Mouse (Mus musculus) embryo, embryonic 11.5 days (tissue): ENCODE data around the gene Ptgis.
"Not testable (repeated sequence)": the region's sequence is repeated elsewhere in the genome, so short reads cannot be mapped to it uniquely, and the experiment has no call there.

Source experiments
- DNase-seq: peaks from one replicate; pipeline ENCODE4 v3.0.0-alpha.2; 2012; ENCODE audit warnings: low read depth, low spot score

Ptgis gene

DNA sequence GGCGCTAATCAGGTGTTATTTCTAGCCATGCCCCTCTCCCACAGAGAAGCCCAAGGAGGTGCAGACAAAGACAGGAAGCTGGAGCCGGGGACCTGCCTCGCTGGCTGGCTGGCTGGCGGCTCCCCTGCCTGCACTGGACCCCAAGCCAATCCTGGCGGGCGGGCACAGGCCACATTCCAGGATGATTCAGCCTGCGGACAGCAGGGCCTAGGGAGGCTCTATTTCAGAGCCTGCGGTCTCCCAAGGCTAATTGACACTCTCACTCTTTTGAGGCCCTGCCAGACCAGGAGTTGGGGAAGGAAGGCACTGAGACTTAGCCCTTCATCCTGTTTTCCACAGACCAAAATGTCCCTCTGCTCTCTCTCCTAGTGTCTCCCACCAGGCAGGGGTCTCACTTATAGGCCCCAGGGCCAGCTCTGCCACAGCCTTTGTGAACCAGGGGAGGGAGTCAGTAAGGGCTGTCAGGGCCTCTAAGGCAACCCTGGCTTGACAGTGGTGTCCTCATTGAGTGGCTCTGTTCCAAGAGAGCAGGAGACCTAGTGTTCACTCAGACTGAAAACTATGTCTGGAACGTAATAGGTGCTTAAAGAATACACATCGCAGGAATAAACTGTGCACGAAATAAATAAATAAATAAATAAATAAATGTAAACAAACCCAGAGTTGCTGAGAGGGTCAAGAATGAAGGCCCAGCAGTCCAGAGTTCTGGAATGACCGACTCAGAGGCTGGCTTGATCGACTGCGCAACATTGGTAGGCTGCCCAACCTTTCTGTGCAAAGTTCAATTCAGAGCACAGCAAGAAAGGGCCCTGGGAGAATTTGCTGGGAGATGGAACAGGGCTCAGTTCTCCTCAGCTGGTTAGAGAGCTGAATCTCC lies 8.0 kb downstream of the Ptgis start:
- DNase-seq: no peak

DNA sequence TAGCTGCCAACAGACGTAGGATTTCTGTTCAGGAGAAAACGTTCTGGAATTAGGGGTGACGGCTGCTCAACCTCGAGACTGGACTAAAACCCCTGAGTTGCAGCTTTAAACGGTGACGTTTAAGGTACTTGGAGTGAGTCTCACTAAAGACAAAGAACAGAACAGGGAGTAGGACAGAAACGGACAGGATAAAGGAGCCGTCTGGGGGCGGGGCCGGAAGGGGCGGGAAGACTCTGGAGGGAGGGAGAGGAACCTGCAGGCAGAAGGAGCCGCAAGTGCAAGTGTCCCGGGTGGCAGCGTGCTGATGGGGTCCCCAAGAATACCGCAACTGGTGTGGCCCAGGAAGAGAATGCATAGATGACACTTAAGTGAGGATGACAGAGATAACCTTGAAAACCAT lies 9.8 kb downstream of the Ptgis start:
- no peak for DNase-seq

DNA sequence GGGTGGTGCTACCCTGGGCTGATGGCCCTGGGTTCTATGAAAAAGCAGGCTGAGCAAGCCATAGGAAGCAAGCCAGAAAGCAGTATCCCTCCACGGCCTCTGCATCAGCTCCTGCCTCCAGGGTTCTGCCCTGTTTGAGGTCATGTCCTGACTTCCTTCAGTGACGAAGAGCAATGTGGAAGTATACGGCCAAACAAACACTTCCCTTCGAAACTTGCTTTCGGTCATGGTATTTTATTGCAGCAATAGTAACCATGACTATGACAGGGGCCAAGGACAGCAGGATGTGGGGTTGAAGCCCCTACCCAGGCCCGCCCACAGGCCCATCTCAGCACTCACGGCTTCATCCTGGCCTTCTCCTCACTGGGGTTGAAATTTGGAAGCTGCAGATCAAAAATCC lies 15.5 kb downstream of the Ptgis start:
- DNase-seq: no peak

DNA sequence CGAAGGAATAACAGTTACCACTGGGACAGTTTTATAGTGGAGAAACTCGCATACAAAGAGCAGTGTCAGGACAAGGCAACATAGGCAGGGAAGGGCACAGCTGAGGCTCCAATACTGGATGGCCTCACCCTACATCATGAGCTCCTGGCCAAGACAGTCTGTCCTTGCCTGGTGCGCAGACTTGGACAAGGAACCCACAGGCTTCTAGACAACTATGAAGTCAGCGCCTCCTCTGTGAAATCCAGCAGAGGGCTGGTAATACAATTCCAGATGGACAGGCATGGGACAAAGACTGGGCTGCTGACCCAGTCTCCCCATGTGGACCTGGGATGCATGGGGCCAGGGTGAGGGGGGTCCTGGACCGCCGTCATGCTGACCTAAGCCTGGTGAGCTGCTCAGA lies 16.2 kb downstream of the Ptgis start:
- DNase-seq: no peak

DNA sequence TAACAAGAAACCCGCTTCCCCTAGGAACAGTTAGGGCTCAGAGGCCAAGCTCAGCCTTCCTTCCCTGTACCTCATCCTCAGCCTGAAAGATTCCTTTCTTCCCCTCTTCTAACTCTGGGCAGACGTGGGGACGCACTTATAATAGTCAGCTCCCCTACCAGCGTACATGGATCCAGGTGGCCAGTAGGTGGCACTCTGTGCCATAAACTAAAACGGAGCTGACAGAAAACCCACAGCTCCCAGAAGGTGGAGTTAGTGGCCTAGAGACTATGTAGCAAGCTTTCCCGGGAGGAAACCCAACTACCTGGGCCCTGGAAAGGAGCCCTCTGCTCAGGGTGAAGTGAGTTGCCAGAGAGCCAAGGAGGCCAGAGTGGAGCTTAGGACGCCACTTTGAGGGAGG lies 18.3 kb downstream of the Ptgis start:
- DNase-seq: peak; percentile 73

DNA sequence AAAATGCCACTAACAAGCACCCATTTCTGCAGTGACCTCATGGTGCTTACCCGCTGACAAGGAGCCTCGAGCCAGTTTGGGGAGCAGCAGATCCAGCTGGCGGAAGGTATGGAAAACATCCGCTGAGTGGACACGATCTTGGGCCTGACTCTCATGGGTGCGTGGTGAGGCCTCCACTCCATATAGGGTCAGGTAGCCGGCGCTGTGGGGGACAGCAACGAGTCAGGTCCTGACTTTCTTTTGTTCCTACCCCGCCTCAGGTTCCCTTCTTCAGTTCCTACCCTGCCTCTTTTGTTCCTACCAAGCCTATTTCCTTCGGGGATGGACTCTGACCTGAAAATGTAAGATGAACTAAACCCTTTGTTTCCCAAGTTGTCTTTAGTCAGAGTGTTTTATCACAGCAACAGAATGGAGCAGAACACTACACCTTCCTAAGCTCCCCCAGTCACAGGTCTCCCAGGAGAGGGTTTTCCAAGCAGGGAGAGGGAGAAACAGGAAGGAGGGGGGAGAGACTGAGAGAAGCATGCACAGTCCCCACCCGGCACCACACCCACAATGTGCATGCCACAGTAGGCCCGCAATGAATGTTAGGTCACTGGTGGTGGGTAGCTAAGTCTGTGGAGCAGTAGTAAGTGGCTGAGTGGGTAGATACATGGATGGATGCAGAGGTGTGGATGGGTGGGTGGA lies 19.1 kb downstream of the Ptgis start:
- DNase-seq: no peak

DNA sequence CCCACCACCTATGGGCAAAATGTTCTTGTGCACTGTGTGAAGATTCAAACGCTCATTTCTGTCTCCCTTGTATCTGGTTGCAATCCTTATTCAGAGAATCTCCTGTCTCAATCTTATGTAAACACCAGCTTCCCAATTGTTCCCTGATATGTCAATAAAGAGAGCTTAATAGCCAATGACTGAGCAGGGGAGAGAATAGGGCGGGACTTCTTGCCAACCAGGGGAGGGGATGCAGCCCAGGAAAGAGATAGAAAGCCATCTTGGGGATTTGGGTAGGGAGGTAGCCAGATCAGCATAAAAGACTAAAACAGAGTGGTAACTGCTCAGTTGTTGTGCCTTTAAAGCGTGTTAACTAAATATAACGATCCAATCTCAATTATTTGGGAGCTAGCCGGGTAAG lies 19.7 kb downstream of the Ptgis start:
- no peak for DNase-seq

DNA sequence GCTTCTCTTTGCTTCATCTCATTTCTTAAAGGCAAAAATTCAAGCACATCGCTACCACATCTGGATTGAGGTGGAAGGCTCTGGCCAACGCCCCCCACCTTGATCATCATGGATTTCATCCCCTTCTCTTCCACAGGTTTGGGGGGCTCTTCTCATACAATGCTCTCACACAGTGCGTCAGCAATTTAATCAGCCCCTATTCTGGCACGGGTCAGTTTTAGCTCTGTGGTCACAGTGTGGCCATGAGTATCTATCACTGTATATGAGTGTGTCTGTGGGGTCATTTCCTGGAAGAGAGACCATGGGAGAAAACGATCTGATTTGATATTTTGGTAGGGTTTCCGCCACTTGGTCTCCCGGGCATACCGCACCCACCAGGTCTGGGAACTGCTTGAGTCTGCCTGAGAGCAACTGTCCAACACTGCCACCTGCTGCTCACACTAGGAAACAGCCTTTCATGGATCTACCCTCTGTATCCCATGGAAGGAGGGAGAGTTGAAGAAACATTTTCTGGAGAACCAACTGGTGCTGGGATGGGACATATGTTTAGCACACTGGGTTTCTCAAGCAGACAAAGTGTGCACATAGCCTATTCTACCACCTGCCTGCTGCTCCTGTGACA lies 21.1 kb downstream of the Ptgis start:
- peak; percentile 73 for DNase-seq

DNA sequence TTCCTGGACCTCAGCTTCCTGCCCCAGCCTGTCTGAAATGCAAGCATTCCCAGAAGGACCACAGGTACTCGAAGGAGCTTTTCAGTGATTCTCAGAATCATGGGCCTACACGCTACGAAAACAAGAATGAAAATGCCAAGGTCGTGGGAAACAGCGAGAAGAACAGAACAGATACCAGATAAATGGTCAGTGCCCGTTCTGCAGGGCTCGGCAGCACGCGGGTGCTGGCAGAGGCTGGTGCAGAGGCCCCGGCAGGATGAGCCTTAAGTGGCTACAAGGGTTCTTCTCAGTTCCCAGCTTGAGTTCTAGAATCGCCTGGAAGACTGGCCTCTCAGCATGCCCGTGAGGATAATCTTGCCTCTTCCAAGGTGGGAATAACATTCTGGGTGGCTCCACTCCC lies 26.7 kb downstream of the Ptgis start:
- no peak for DNase-seq

DNA sequence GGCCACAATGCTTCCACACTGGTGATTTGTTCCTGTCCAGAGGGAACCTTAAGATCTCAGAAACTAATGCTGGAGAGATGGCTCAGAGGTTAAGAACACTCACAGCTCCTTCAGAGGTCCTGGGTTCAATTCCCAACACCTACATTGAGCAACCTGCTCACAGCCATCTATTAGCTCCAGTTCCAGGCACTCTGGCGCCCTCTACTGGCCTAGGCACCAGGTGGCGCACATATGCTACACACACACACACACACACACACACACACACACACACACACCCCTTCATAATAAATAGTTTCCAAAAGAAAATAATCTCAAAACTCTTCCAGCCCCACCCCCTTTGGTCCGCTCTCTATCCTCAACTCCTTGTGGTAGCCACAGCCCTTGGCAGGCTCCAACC lies 27.3 kb downstream of the Ptgis start:
- no peak for DNase-seq

DNA sequence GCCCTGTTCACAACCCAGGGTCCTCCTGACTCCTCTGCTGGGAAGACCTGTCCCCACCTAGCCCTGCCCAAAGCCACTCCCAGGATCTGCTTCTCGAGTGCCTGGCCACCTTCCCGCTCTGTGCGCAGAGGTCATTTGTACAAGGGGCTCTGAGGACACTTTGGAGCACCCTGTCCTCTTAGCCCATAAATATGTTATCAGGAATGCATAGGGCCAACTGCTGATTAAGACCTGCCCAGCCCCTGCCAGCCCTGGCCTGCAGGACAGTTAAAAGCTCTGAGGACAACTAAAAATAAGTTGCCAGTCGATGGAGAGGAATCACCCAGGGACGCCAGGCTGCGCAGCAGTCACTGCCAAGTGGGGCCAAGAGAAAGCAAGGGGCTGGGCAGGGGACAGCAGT lies 27.9 kb downstream of the Ptgis start:
- DNase-seq: no peak

DNA sequence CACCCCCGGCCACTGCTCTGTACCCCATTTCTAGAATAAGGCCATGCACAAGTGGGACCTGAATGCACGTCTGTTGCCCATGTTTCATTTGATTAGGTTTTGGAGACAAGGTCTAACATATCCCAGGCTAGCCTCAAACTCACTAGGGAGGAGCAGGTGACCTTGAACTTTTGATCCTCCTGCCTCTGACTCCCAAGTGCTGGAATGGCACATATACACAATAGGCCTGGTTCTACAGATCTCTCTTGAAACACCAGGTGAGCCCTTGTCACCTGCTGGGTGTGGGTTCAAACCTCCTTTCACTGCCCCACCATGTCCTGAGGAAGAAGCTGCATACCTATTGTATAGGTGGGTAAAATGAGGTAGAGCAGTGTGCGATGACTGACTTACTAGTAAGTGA lies 28.3 kb downstream of the Ptgis start:
- no peak for DNase-seq

DNA sequence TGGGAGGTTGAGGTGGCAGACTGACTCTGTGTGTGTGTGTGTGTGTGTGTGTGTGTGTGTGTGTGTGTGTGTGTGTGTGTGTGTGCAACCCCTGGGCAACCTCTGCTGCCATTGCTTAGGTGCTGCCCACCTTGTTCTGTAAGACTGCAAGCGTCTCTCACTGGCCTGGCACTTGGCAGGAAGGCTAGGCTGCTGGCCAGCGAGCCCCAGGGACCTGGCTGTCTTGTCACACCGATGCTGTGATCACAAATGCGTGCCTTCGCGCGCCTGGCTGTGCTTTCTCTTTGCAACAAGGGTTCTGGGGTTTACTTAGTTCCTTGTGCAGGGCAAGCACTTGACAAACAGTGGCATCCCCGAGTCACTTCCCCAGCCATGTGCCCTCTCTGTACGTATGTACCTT lies 30.5 kb downstream of the Ptgis start:
- DNase-seq: no peak

DNA sequence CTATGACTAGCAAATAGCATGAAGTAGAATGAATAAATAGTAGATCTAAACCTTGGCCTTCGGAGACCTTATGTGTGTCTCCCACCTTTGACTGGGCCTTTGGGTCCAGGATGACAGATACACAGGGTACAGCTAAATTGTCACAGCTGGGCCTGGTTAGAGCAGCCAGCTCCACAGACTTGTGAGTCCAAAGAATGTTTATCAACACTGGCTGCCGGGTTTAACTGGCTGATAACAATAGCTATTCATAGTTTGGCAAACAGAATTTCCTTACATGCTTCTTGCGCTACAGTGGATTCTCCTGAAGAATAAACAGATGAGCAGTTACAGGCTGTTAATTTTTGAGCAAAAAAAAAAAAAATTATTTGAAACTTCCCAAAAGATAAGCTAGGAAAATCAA lies 31.4 kb downstream of the Ptgis start:
- DNase-seq: no peak

DNA sequence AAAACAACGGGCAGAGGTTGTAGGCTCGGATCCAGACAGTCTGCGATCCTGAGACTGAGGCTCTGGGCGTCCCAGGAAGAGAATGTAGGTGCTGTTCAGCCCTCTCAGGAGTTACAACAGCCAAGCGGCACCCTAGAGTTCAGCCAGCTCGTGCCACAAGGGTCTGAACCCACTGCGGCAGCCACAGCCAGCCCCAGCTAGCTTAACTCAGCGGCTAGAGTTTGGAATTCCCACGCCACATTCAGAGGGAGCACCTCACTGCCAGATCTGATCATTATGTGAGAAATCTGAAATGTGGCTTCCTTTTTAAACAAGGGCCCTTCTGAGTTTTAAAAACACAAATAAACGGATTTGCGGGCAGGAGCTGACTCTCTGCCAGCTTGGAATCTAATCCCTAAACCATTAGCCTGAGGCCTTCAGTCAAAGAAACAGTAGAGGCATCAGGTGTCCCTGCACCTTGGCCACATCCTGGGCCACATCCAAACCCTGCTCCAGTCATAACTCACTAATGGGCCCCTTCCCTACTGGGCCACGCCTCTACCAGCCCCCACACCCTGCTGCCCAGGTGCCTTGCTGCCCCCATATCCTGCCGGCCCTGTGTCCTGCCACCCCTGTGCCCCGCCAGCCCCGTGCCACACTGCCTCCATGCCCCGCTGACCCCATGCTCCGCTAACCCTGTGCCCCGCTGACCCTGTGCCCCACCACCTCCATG lies 34.3 kb downstream of the Ptgis start:
- no peak for DNase-seq

DNA sequence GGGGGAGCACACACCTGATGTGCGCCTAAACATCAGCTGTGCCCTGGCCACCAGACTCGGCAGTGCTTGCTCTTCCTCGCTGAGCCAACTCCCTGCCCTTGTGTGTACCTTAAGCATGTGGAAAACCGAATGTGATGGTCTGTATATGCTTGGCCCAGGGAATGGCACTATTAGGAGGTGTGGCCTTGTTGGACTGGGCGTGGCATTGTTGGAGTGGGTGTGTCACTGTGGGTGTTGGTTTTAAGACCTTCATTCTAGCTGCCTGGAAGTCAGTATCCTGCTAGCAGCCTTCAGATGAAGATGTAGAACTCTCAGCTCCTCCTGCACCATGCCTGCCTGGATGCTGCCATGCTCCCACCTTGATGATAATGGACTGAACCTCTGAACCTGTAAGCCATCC lies 35.7 kb downstream of the Ptgis start:
- DNase-seq: not testable (repeated sequence)

DNA sequence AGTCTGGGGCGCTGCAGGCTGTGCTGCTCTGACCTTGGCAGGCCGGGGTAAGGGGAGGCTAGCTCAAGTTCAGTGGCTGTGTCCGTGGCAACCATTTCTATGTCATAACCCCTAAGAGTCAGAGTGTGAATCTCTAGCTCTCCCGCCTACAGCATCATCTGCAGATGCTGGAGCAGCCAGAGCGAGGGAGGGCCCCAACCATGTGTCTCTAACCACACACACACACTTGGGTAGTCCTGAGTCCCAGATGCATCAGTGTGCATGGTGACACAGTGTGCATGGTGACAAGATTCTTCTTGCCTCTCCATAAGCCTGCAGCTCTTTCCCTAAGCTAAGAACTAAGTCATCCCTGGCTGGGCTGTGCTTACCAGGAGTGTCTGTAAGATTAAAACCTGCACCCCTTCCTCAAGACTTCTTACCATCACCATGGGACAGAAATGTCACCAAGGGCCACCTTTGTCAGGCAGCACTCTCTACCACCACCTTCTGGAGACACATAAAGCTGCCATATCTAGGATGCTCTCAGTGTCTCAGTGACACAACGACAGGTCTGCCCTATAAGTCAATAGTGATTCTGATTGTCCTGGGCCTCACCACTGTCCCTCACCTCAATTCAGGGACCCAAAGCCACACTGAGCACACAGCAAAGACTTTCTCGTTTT lies 36.8 kb downstream of the Ptgis start:
- no peak for DNase-seq

DNA sequence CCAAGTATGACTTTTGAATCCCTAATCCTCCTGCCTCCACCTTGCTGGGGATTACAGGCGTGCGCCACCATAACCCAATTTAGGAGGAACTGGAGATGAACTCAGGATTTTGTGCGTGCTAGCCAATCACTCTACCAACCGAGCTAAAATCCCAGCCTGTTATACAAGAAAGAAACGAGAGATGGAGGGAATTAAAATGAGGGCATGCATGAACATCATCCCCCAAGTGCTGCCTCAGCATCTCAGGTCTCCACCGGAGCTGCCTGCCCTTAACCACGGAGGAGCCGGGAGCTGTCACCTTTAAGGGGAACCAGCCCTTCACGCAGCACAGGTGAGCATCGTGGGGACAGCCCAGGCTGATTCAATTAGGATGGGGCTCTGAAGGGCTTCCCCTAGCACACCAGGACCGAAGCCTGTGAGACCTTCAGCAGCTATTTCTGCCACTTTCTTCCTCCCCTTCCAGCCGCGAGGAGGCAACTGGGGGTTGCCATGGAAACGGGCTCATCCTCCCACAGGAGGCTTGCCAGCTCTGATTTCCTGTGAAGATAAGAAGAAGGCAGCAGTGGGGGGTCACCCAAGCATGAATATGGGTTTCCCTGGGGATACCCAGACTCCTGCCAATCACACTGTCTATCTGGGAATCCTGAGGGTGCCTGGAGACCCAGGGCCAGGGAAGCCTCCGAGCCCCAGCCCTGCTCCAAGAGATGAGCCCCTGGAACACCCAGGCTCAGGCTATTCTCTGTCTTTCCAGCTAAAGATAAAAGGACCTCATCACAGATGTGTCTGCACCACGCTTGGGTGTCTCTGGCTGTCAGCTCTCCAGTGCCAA lies 38.7 kb downstream of the Ptgis start:
- DNase-seq: no peak

DNA sequence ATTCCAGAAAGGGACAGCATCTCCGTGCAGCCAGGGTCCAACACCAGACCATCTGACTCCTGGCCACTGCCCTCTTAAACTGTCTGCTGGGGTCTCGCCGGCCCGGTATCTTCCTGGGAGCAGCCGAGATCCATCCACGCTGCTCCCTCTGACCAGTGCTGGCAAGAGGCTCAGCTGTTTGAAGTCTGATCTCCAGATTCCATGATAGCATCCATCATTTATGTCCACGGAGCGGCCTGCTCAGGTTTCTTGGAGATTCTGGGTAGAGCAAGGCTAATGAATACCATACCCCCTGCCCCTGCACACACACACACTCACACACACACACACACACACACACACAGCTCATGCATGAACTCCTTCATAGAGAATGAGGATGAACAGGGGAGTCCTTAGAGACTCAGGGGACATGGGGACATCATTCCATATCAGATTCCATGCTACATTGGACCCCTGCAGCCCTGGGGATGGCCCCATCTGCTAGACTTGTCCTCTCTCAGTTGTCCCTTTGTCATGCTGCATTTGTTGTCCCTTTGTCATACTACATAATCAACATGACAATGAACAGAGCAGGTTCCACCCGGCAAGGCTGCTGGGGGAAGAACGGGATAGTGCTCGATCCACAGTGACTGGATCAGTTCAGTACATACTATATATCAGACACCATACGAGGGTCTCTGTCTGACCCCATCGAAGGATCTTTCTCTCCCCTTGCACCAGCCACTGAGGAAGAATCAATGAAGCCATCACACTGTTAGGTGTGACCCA lies 41.6 kb downstream of the Ptgis start:
- DNase-seq: peak; percentile 20

DNA sequence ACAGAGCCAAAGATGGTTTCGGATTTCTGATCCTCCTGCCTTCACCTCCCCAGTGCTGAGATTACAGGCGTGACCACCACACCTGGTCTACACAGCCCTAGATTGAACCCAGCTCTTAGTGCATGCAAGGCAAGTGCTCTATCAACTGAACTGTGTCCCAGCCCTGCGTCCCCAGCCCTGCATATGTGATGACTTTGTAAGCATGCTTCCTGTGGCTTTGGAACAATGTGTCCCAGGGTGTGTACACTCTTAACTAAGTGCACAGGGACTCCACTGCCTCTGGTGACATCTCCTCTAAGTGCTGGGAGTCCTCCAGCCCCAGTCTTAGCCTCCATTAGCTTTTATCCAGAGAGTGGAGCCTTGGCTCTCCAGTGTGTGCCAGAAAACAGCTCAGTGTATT lies 47.0 kb downstream of the Ptgis start:
- no peak for DNase-seq
